Mouse (Mus musculus) liver, embryonic 16.5 days (tissue): ENCODE measurements around the gene Hivep3. TPM values are rescaled to one million over a fixed set of nuclear protein-coding genes. Genes with fewer than 3 reads are reported as not detected.

Experiments used
- ATAC-seq: fragments of 200-750 bp; cut with Nextera tagmentation; 2 replicates; pipeline ENCODE4 v1.8.0; 2017; ENCODE audit warnings: low read depth, mild to moderate bottlenecking, moderate number of reproducible peaks, moderate library complexity
- H3K27ac ChIP-seq: fragments of 300-500 bp; sonication (generic); 2 replicates; pipeline ENCODE4 v1.5.1; 2014; ENCODE audit warnings: mild to moderate bottlenecking, low read length
- H3K27me3 ChIP-seq: fragments of 300-500 bp; sonication (generic); 2 replicates; pipeline ENCODE4 v1.6.1; 2014; ENCODE audit warnings: low read depth, low read length, mixed read lengths; ENCODE audit not compliant: control insufficient read depth, insufficient read depth
- H3K36me3 ChIP-seq: fragments of 300-500 bp; sonication (generic); 2 replicates; pipeline ENCODE4 v1.6.1; 2014; ENCODE audit warnings: mild to moderate bottlenecking; ENCODE audit not compliant: control insufficient read depth, insufficient read depth
- H3K4me1 ChIP-seq: fragments of 300-500 bp; sonication (generic); 2 replicates; pipeline ENCODE4 v1.6.1; 2014; ENCODE audit warnings: low read depth, low read length, mixed read lengths; ENCODE audit not compliant: control insufficient read depth
- H3K4me2 ChIP-seq: fragments of 300-500 bp; sonication (generic); 2 replicates; pipeline ENCODE4 v1.6.1; 2014; ENCODE audit warnings: low read depth, low read length, mixed read lengths
- H3K4me3 ChIP-seq: fragments of 300-500 bp; sonication (generic); 2 replicates; pipeline ENCODE4 v1.5.1; 2014; ENCODE audit warnings: low read depth, mild to moderate bottlenecking, low read length
- H3K9ac ChIP-seq: fragments of 300-500 bp; sonication (generic); 2 replicates; pipeline ENCODE4 v1.6.1; 2014; ENCODE audit warnings: low read depth, low read length
- H3K9me3 ChIP-seq: fragments of 300-500 bp; sonication (generic); replicated peaks from 2 replicates; pipeline ENCODE4 v1.6.1; 2016; ENCODE audit warnings: low read length; ENCODE audit not compliant: control insufficient read depth
- WGBS: fragments of 180-500 bp; shearing (Covaris S2); extraction: QIAGEN DNeasy Blood & Tissue Kit; methylation state at CpG from one replicate; pipeline ENCODE4 v1.1.7; 2014; ENCODE audit not compliant: insufficient replicate concordance; 5-methylcytosine and 5-hydroxymethylcytosine counted together
- polyA plus RNA-seq: library from polyadenylated mRNA; unstranded; fragments of >200 nt; fragmentation: Nextera tagmentation; extraction: Ambion mirVana; gene quantifications from 2 replicates; pipeline ENCODE4 v1.2.1, GENCODE M21; 2015

The Hivep3 gene
- polyA plus RNA-seq, 1 experiment from 2014 or later: 2.1 TPM

- Histone ChIP-seq H3K27ac (no peak overlapping the region), H3K4me2 (no peak overlapping the region), H3K9me3 (no peaks in the 10 kb centered on the region), H3K9ac (no peak overlapping the region), H3K4me3 (no peak overlapping the region), H3K27me3 (no peaks in the 10 kb centered on the region), H3K4me1 (no peaks in the 10 kb centered on the region), H3K36me3 (no peaks in the 10 kb centered on the region)
- WGBS: 51% methylated on average over 12 of the region's 12 CpGs
- no peak for ATAC-seq
Observed at GRCm38 (mm10) chr4:119948922-119949614, 215.5 kb downstream of the Hivep3 start.

- no peaks in the 10 kb centered on the region for H3K27me3 ChIP-seq
- no peak overlapping the region for H3K27ac ChIP-seq
- no peaks in the 10 kb centered on the region for H3K4me1 ChIP-seq
- H3K4me3 ChIP-seq: no peak overlapping the region
- no peaks in the 10 kb centered on the region for H3K36me3 ChIP-seq
- H3K9ac ChIP-seq: no peak overlapping the region
- no peaks in the 10 kb centered on the region for H3K9me3 ChIP-seq
- WGBS: 53% methylated on average over 5 of the region's 5 CpGs
- ATAC-seq: no peak
- H3K4me2 ChIP-seq: no peak overlapping the region
Observed at GRCm38 (mm10) chr4:119950181-119950580, 216.6 kb downstream of the Hivep3 start.

GRCm38 (mm10) chr4:119951081-119951480 lies 217.5 kb downstream of the Hivep3 start:
- Histone ChIP-seq H3K9ac (no peak overlapping the region), H3K27me3 (no peaks in the 10 kb centered on the region), H3K27ac (no peak overlapping the region), H3K4me1 (no peaks in the 10 kb centered on the region), H3K36me3 (no peaks in the 10 kb centered on the region), H3K4me2 (no peak overlapping the region), H3K4me3 (no peak overlapping the region), H3K9me3 (no peaks in the 10 kb centered on the region)
- ATAC-seq: no peak
- WGBS: 68% methylated on average over 1 of the region's 1 CpGs

- H3K4me2 ChIP-seq: no peak overlapping the region
- H3K4me1 ChIP-seq: no peaks in the 10 kb centered on the region
- no peak for ATAC-seq
- H3K36me3 ChIP-seq: no peaks in the 10 kb centered on the region
- no peak overlapping the region for H3K27ac ChIP-seq
- H3K9me3 ChIP-seq: no peaks in the 10 kb centered on the region
- no peak overlapping the region for H3K9ac ChIP-seq
- H3K4me3 ChIP-seq: no peak overlapping the region
- 70% methylated on average over 7 of the region's 7 CpGs for WGBS
- no peaks in the 10 kb centered on the region for H3K27me3 ChIP-seq
Observed at GRCm38 (mm10) chr4:119955008-119955407, 221.4 kb downstream of the Hivep3 start.

- Histone ChIP-seq H3K9me3 (no peaks in the 10 kb centered on the region), H3K4me1 (no peaks in the 10 kb centered on the region), H3K27me3 (no peaks in the 10 kb centered on the region), H3K4me2 (no peak overlapping the region), H3K36me3 (no peaks in the 10 kb centered on the region), H3K4me3 (no peak overlapping the region), H3K9ac (no peak overlapping the region), H3K27ac (no peak overlapping the region)
- ATAC-seq: no peak
- WGBS: 71% methylated on average over 2 of the region's 2 CpGs
Observed at GRCm38 (mm10) chr4:119957970-119958369, 224.4 kb downstream of the Hivep3 start.

GRCm38 (mm10) chr4:119959293-119959692 lies 225.7 kb downstream of the Hivep3 start:
- no peak overlapping the region for H3K27ac ChIP-seq
- H3K9me3 ChIP-seq: no peaks in the 10 kb centered on the region
- H3K4me2 ChIP-seq: no peak overlapping the region
- no peaks in the 10 kb centered on the region for H3K4me1 ChIP-seq
- no peak overlapping the region for H3K9ac ChIP-seq
- H3K36me3 ChIP-seq: no peaks in the 10 kb centered on the region
- no peak overlapping the region for H3K4me3 ChIP-seq
- no peak for ATAC-seq
- WGBS: 14% methylated on average over 7 of the region's 7 CpGs
- H3K27me3 ChIP-seq: no peaks in the 10 kb centered on the region

- no peak overlapping the region for H3K9ac ChIP-seq
- H3K36me3 ChIP-seq: no peaks in the 10 kb centered on the region
- H3K27ac ChIP-seq: no peak overlapping the region
- no peak for ATAC-seq
- H3K4me1 ChIP-seq: no peaks in the 10 kb centered on the region
- no peak overlapping the region for H3K4me3 ChIP-seq
- H3K9me3 ChIP-seq: no peaks in the 10 kb centered on the region
- no peak overlapping the region for H3K4me2 ChIP-seq
- H3K27me3 ChIP-seq: no peaks in the 10 kb centered on the region
- 59% methylated on average over 1 of the region's 1 CpGs for WGBS
Observed at GRCm38 (mm10) chr4:119959873-119960272, 226.3 kb downstream of the Hivep3 start.

- Histone ChIP-seq H3K4me3 (no peak overlapping the region), H3K27ac (no peak overlapping the region), H3K9ac (no peak overlapping the region), H3K4me2 (no peak overlapping the region), H3K4me1 (no peaks in the 10 kb centered on the region; the same call in 1 of the 2 replicates), H3K36me3 (no peaks in the 10 kb centered on the region), H3K9me3 (no peaks in the 10 kb centered on the region), H3K27me3 (no peaks in the 10 kb centered on the region)
- WGBS: 75% methylated on average over 6 of the region's 6 CpGs
- no peak for ATAC-seq
Observed at GRCm38 (mm10) chr4:119960523-119960922, 226.9 kb downstream of the Hivep3 start.

GRCm38 (mm10) chr4:119961164-119961563 lies 227.6 kb downstream of the Hivep3 start:
- 54% methylated on average over 5 of the region's 5 CpGs for WGBS
- H3K4me2 ChIP-seq: no peak overlapping the region
- H3K36me3 ChIP-seq: no peaks in the 10 kb centered on the region
- H3K27me3 ChIP-seq: no peaks in the 10 kb centered on the region
- H3K4me3 ChIP-seq: no peak overlapping the region
- no peaks in the 10 kb centered on the region; the same call in 1 of the 2 replicates for H3K4me1 ChIP-seq
- H3K9me3 ChIP-seq: no peaks in the 10 kb centered on the region
- no peak for ATAC-seq
- H3K27ac ChIP-seq: no peak overlapping the region
- no peak overlapping the region for H3K9ac ChIP-seq
